Comparison of ENCODE assay signal across 9 mouse cellular contexts in the genomic region with DNA sequence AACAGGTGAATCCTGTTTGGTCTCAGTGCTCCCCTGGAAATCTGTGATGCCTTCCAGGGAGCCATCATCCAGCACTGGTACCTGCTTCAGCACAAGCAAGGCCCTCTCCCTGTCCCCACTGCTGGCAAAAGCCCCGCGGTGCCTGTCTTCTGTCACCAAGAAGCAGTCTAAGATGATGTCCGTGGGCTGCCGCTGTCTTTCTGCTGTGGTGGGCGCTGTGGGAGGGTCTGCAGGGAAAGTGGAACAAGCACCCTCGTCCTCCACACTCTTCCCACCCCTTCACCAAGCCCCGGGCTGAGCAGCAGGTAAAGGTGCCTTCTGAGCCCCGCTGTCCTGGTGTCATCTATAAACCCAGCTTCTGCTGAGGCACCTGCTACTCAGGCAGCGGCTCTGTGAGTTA. TPM values are rescaled to one million over a fixed set of nuclear protein-coding genes. Genes with fewer than 3 reads are reported as not detected.
DNase-seq lines count a peak whose midpoint lies in the region; ATAC-seq and TF ChIP-seq lines count a peak whose summit lies in the region.
"Had no signal": no experiment of that assay in that cellular context is flagged by ENCODE, and none has a peak within 500 bp of the region (broad histone marks: within the 10 kb centered on the region; RNA-seq: fewer than 3 reads in every experiment).

No protein-coding gene starts in this region.

- H3K4me2 ChIP-seq in hindbrain, embryonic 12.5 days (replicated peaks), result no peak overlapping the region
- H3K4me2 ChIP-seq in midbrain, embryonic 15.5 days, result peak overlapping the region; percentile 89

- peak overlapping the region; percentile 93 for H3K27ac ChIP-seq in gastrocnemius, adult 2 months
- H3K27ac ChIP-seq in hindbrain, embryonic 12.5 days, result no peak overlapping the region
- peak overlapping the region; percentile 64; the same call in 1 of the 2 replicates for H3K27ac ChIP-seq in midbrain, embryonic 15.5 days

- 68% methylated on average over 9 of the region's 9 CpGs for WGBS in hindbrain, embryonic 12.5 days
- whole genome bisulfite sequencing in midbrain, embryonic 15.5 days, result 67% methylated on average over 9 of the region's 9 CpGs

- no peaks in the 10 kb centered on the region for H3K9me3 ChIP-seq in hindbrain, embryonic 12.5 days (replicated peaks)
- H3K9me3 ChIP-seq in midbrain, embryonic 15.5 days, result no peaks in the 10 kb centered on the region

- H3K79me3 ChIP-seq in C2C12 (ENCODE audit: low read depth), result no peaks in the 10 kb centered on the region

- intact Hi-C loops in gastrocnemius, adult 2 months (cut with DNase I), result loop anchor here (5.0 kb wide), 1 partner anchor 83 kb away; the partner anchor contains the start of gene Iffo1

- no peaks in the 10 kb centered on the region for H3K36me3 ChIP-seq in C2C12 (ENCODE audit: control insufficient read depth, insufficient read depth)
- no peaks in the 10 kb centered on the region for H3K36me3 ChIP-seq in hindbrain, embryonic 12.5 days
- H3K36me3 ChIP-seq in midbrain, embryonic 15.5 days (replicated peaks), result no peaks in the 10 kb centered on the region

- no peak for DNase-seq in gastrocnemius, adult 2 months
- no peak for DNase-seq in gastrocnemius, postnatal 4 days (ENCODE audit: low spot score in 2 of 2)
- no peak for DNase-seq in B cell, adult 2 months
- DNase-seq in frontal cortex, adult 2 months (ENCODE audit: extremely low spot score in 1 of 2, low spot score in 1 of 2), result no peak
- DNase-seq in gastrocnemius, postnatal 25 days, result no peak

- peak overlapping the region; percentile 14; the same call in 1 of the 2 replicates for H3K9ac ChIP-seq in hindbrain, embryonic 12.5 days
- no peak overlapping the region for H3K9ac ChIP-seq in midbrain, embryonic 15.5 days

- no peaks in the 10 kb centered on the region for H3K79me2 ChIP-seq in C2C12 (ENCODE audit: control insufficient read depth, insufficient read depth)

- H3K4me3 ChIP-seq in gastrocnemius, adult 2 months, result peak overlapping the region; percentile 89
- no peak overlapping the region for H3K4me3 ChIP-seq in C2C12 (ENCODE audit: insufficient read depth, poor library complexity, severe bottlenecking)
- no peak overlapping the region for H3K4me3 ChIP-seq in hindbrain, embryonic 12.5 days
- H3K4me3 ChIP-seq in midbrain, embryonic 15.5 days, result no peak overlapping the region

- H3K27me3 ChIP-seq in C2C12 (ENCODE audit: control insufficient read depth, insufficient read depth, insufficient read length), result no peaks in the 10 kb centered on the region
- no peaks in the 10 kb centered on the region for H3K27me3 ChIP-seq in hindbrain, embryonic 12.5 days
- H3K27me3 ChIP-seq in midbrain, embryonic 15.5 days (replicated peaks), result no peaks in the 10 kb centered on the region

- peak overlapping the region; percentile 9 for H3ac ChIP-seq in C2C12 (ENCODE audit: control insufficient read depth, insufficient read length, low read depth)

- ATAC-seq in hindbrain, embryonic 12.5 days (ENCODE audit: low FRiP score), result no peak
- ATAC-seq in midbrain, embryonic 15.5 days (replicated peaks), result peak; percentile 41; the same call in 1 of the 2 replicates

- H3K4me1 ChIP-seq in hindbrain, embryonic 12.5 days, result peaks cover 18% of the 10 kb centered on the region
- peaks cover 18% of the 10 kb centered on the region for H3K4me1 ChIP-seq in midbrain, embryonic 15.5 days

- no peak for TF ChIP-seq CTCF in gastrocnemius, adult 2 months (IDR thresholded peaks at IDR 0.05)
- no peak for TF ChIP-seq CTCF in C2C12 (IDR thresholded peaks at IDR 0.05; ENCODE audit: control insufficient read depth, insufficient read depth, insufficient read length)

TF ChIP-seq in C2C12, 6 proteins besides CTCF, POLR2A, EP300 and RAD21:
- TF ChIP-seq FOSL1 (IDR thresholded peaks at IDR 0.05; ENCODE audit: insufficient read depth, low read length, poor library complexity, severe bottlenecking), result no peak

RNA-seq across cellular contexts. Expression of gene Tapbpl, which starts 1.1 kb away (rescaled TPM):
- total RNA-seq in gastrocnemius, adult 2 months (2021), result 1 to 10 TPM; 2.4 to 2.6 TPM
- 1 to 10 TPM; 2.4 to 3.4 TPM for total RNA-seq in gastrocnemius, postnatal 4 days (2021)
- polyA plus RNA-seq in C2C12 (2012; fragmentation: generic; extraction: Trizol), result 2.3 TPM
- polyA plus RNA-seq in hindbrain, embryonic 12.5 days (2016; fragmentation: Nextera tagmentation; extraction: Ambion mirVana), result 2.5 and 2.9 TPM in 2 replicates
- polyA plus RNA-seq in midbrain, embryonic 15.5 days (2015; fragmentation: Nextera tagmentation; extraction: Ambion mirVana), result 6.3 TPM in 2 replicates
- 6.4 and 7.1 TPM in 2 replicates for polyA plus RNA-seq in frontal cortex, adult 2 months (2012; rRNA removed)
- 1 to 10 TPM; 1.4 to 2.6 TPM for total RNA-seq in gastrocnemius, postnatal 25 days (2021)

RNA-seq across cellular contexts. Expression of gene Cd27, which starts 6.2 kb away (rescaled TPM):
- under 1 TPM; 0.31 to 0.64 TPM for total RNA-seq in gastrocnemius, adult 2 months (2021)
- under 1 TPM; 0.44 to 0.71 TPM for total RNA-seq in gastrocnemius, postnatal 4 days (2021)
- 0.07 TPM for polyA plus RNA-seq in C2C12 (2012; fragmentation: generic; extraction: Trizol)
- 1.6 and 1.9 TPM in 2 replicates for polyA plus RNA-seq in hindbrain, embryonic 12.5 days (2016; fragmentation: Nextera tagmentation; extraction: Ambion mirVana)
- polyA plus RNA-seq in midbrain, embryonic 15.5 days (2015; fragmentation: Nextera tagmentation; extraction: Ambion mirVana), result 1.4 and 2.3 TPM in 2 replicates
- 0.14 TPM in 1 of 2 replicates, not detected in the other for polyA plus RNA-seq in frontal cortex, adult 2 months (2012; rRNA removed)
- under 1 TPM; 0.43 to 0.51 TPM for total RNA-seq in gastrocnemius, postnatal 25 days (2021)
- total RNA-seq: left cerebral cortex, adult 2 months had no signal

RNA-seq across cellular contexts. Expression of gene Vamp1, which starts 15.2 kb away (rescaled TPM):
- total RNA-seq in gastrocnemius, adult 2 months (2021), result 10 to 100 TPM; 14.3 to 16.0 TPM
- 1 to 10 TPM; 7.0 to 7.3 TPM for total RNA-seq in gastrocnemius, postnatal 4 days (2021)
- 0.69 TPM for polyA plus RNA-seq in C2C12 (2012; fragmentation: generic; extraction: Trizol)
- polyA plus RNA-seq in hindbrain, embryonic 12.5 days (2016; fragmentation: Nextera tagmentation; extraction: Ambion mirVana), result 5.9 and 6.0 TPM in 2 replicates
- polyA plus RNA-seq in midbrain, embryonic 15.5 days (2015; fragmentation: Nextera tagmentation; extraction: Ambion mirVana), result 15.5 and 16.5 TPM in 2 replicates
- polyA plus RNA-seq in frontal cortex, adult 2 months (2012; rRNA removed), result 81.5 and 103 TPM in 2 replicates
- total RNA-seq in gastrocnemius, postnatal 25 days (2021), result 10 to 100 TPM; 17.5 to 19.2 TPM

RNA-seq across cellular contexts. Expression of gene Mrpl51, which starts 39.0 kb away (rescaled TPM):
- total RNA-seq in gastrocnemius, adult 2 months (2021), result 100 to 1,000 TPM; 214 to 262 TPM
- 100 to 1,000 TPM; 206 to 218 TPM for total RNA-seq in gastrocnemius, postnatal 4 days (2021)
- 147 TPM for polyA plus RNA-seq in C2C12 (2012; fragmentation: generic; extraction: Trizol)
- 163 and 165 TPM in 2 replicates for polyA plus RNA-seq in hindbrain, embryonic 12.5 days (2016; fragmentation: Nextera tagmentation; extraction: Ambion mirVana)
- 129 and 131 TPM in 2 replicates for polyA plus RNA-seq in midbrain, embryonic 15.5 days (2015; fragmentation: Nextera tagmentation; extraction: Ambion mirVana)
- 46.7 and 48.7 TPM in 2 replicates for polyA plus RNA-seq in frontal cortex, adult 2 months (2012; rRNA removed)
- 100 to 1,000 TPM; 214 to 227 TPM for total RNA-seq in gastrocnemius, postnatal 25 days (2021)

RNA-seq across cellular contexts. Expression of gene Ncapd2, which starts 39.1 kb away (rescaled TPM):
- 1 to 10 TPM; 6.5 to 9.8 TPM for total RNA-seq in gastrocnemius, adult 2 months (2021)
- 10 to 100 TPM; 66.1 to 68.8 TPM for total RNA-seq in gastrocnemius, postnatal 4 days (2021)
- 78.7 TPM for polyA plus RNA-seq in C2C12 (2012; fragmentation: generic; extraction: Trizol)
- 140 and 142 TPM in 2 replicates for polyA plus RNA-seq in hindbrain, embryonic 12.5 days (2016; fragmentation: Nextera tagmentation; extraction: Ambion mirVana)
- polyA plus RNA-seq in midbrain, embryonic 15.5 days (2015; fragmentation: Nextera tagmentation; extraction: Ambion mirVana), result 58.3 and 58.6 TPM in 2 replicates
- 51.7 and 53.6 TPM in 2 replicates for polyA plus RNA-seq in frontal cortex, adult 2 months (2012; rRNA removed)
- 10 to 100 TPM; 12.1 to 12.7 TPM for total RNA-seq in gastrocnemius, postnatal 25 days (2021)
